Mouse (Mus musculus): ENCODE data around the gene Cep95. TPM values are rescaled to one million over a fixed set of nuclear protein-coding genes. Genes with fewer than 3 reads are reported as not detected.
A peak's percentile ranks its signal among the peaks of the same experiment; 100 is the strongest.

Cep95 gene
- polyA plus RNA-seq, 1 experiment from 2014 or later: 12.7 TPM

- H3K4me1 ChIP-seq (replicated peaks; ENCODE audit: insufficient read depth, low read length): no peaks in the 10 kb centered on the region
- no peaks in the 10 kb centered on the region for H3K9me3 ChIP-seq (replicated peaks; ENCODE audit: low read length)
- WGBS: 86% methylated on average over 6 of the region's 6 CpGs
- no peak overlapping the region for H3K9ac ChIP-seq (ENCODE audit: low read depth, low read length)
- H3K4me3 ChIP-seq (replicated peaks; ENCODE audit: low read depth, low read length): no peak overlapping the region
- no peak for TF ChIP-seq CTCF (IDR thresholded peaks at IDR 0.05; ENCODE audit: low read depth)
- peaks cover 46% of the 10 kb centered on the region; the same call in 1 of the 2 replicates for H3K36me3 ChIP-seq (ENCODE audit: insufficient read depth, low read length)
- H3K4me2 ChIP-seq (ENCODE audit: low read length): no peak overlapping the region
- H3K27ac ChIP-seq: no peak overlapping the region
- ATAC-seq (replicated peaks; ENCODE audit: low FRiP score, low read depth): no peak
- no peaks in the 10 kb centered on the region for H3K27me3 ChIP-seq (ENCODE audit: insufficient read depth, low read length)
- DNase-seq (ENCODE audit: low spot score): no peak
Measured at GRCm38 (mm10) chr11:106817808-106818207, 28.8 kb downstream of the Cep95 start.

- no peak overlapping the region for H3K27ac ChIP-seq
- no peaks in the 10 kb centered on the region for H3K4me1 ChIP-seq (replicated peaks; ENCODE audit: insufficient read depth, low read length)
- H3K4me3 ChIP-seq (replicated peaks; ENCODE audit: low read depth, low read length): no peak overlapping the region
- 45% methylated on average over 9 of the region's 9 CpGs for WGBS
- DNase-seq (ENCODE audit: low spot score) (peak; percentile 47), ATAC-seq (replicated peaks; ENCODE audit: low FRiP score, low read depth) (no peak)
- no peaks in the 10 kb centered on the region for H3K27me3 ChIP-seq (ENCODE audit: insufficient read depth, low read length)
- no peak overlapping the region for H3K9ac ChIP-seq (ENCODE audit: low read depth, low read length)
- H3K36me3 ChIP-seq (ENCODE audit: insufficient read depth, low read length): peaks cover 51% of the 10 kb centered on the region; the same call in 1 of the 2 replicates
- no peaks in the 10 kb centered on the region for H3K9me3 ChIP-seq (replicated peaks; ENCODE audit: low read length)
- no peak for TF ChIP-seq CTCF (IDR thresholded peaks at IDR 0.05; ENCODE audit: low read depth)
- no peak overlapping the region for H3K4me2 ChIP-seq (ENCODE audit: low read length)
Measured at GRCm38 (mm10) chr11:106818341-106818740, 29.3 kb downstream of the Cep95 start.

GRCm38 (mm10) chr11:106819595-106819994, 30.5 kb downstream of the Cep95 start:
- TF ChIP-seq CTCF (IDR thresholded peaks at IDR 0.05; ENCODE audit: low read depth): no peak
- no peak overlapping the region for H3K9ac ChIP-seq (ENCODE audit: low read depth, low read length)
- no peak overlapping the region for H3K4me2 ChIP-seq (ENCODE audit: low read length)
- peaks cover 48% of the 10 kb centered on the region; the same call in 1 of the 2 replicates for H3K36me3 ChIP-seq (ENCODE audit: insufficient read depth, low read length)
- DNase-seq (ENCODE audit: low spot score) (no peak), ATAC-seq (replicated peaks; ENCODE audit: low FRiP score, low read depth) (no peak)
- no peak overlapping the region for H3K4me3 ChIP-seq (replicated peaks; ENCODE audit: low read depth, low read length)
- H3K27me3 ChIP-seq (ENCODE audit: insufficient read depth, low read length): no peaks in the 10 kb centered on the region
- H3K9me3 ChIP-seq (replicated peaks; ENCODE audit: low read length): no peaks in the 10 kb centered on the region
- no peaks in the 10 kb centered on the region for H3K4me1 ChIP-seq (replicated peaks; ENCODE audit: insufficient read depth, low read length)
- H3K27ac ChIP-seq: no peak overlapping the region
- 85% methylated on average over 9 of the region's 9 CpGs for WGBS

GRCm38 (mm10) chr11:106820252-106820651, 31.2 kb downstream of the Cep95 start:
- Histone ChIP-seq H3K4me3 (replicated peaks; ENCODE audit: low read depth, low read length) (no peak overlapping the region), H3K27ac (no peak overlapping the region), H3K9me3 (replicated peaks; ENCODE audit: low read length) (no peaks in the 10 kb centered on the region), H3K4me2 (ENCODE audit: low read length) (no peak overlapping the region), H3K9ac (ENCODE audit: low read depth, low read length) (no peak overlapping the region), H3K36me3 (ENCODE audit: insufficient read depth, low read length) (peaks cover 44% of the 10 kb centered on the region; the same call in 1 of the 2 replicates), H3K4me1 (replicated peaks; ENCODE audit: insufficient read depth, low read length) (no peaks in the 10 kb centered on the region), H3K27me3 (ENCODE audit: insufficient read depth, low read length) (no peaks in the 10 kb centered on the region)
- ATAC-seq (replicated peaks; ENCODE audit: low FRiP score, low read depth): no peak
- WGBS: 69% methylated on average over 6 of the region's 6 CpGs
- DNase-seq (ENCODE audit: low spot score): no peak
- no peak for TF ChIP-seq CTCF (IDR thresholded peaks at IDR 0.05; ENCODE audit: low read depth)

GRCm38 (mm10) chr11:106820972-106821371, 31.9 kb downstream of the Cep95 start:
- DNase-seq (ENCODE audit: low spot score) (peak; percentile 36), ATAC-seq (replicated peaks; ENCODE audit: low FRiP score, low read depth) (no peak)
- Histone ChIP-seq H3K27ac (no peak overlapping the region), H3K9ac (ENCODE audit: low read depth, low read length) (no peak overlapping the region), H3K4me2 (ENCODE audit: low read length) (no peak overlapping the region), H3K27me3 (ENCODE audit: insufficient read depth, low read length) (no peaks in the 10 kb centered on the region), H3K4me1 (replicated peaks; ENCODE audit: insufficient read depth, low read length) (no peaks in the 10 kb centered on the region), H3K9me3 (replicated peaks; ENCODE audit: low read length) (no peaks in the 10 kb centered on the region), H3K4me3 (replicated peaks; ENCODE audit: low read depth, low read length) (no peak overlapping the region), H3K36me3 (ENCODE audit: insufficient read depth, low read length) (peaks cover 38% of the 10 kb centered on the region; the same call in 1 of the 2 replicates)
- 32% methylated on average over 4 of the region's 4 CpGs for WGBS
- no peak for TF ChIP-seq CTCF (IDR thresholded peaks at IDR 0.05; ENCODE audit: low read depth)

GRCm38 (mm10) chr11:106821397-106821796, 32.3 kb downstream of the Cep95 start:
- DNase-seq (ENCODE audit: low spot score): no peak

GRCm38 (mm10) chr11:106822491-106822890, 33.4 kb downstream of the Cep95 start:
- H3K27me3 ChIP-seq (ENCODE audit: insufficient read depth, low read length): no peaks in the 10 kb centered on the region
- WGBS: 90% methylated on average over 8 of the region's 8 CpGs
- H3K9ac ChIP-seq (ENCODE audit: low read depth, low read length): no peak overlapping the region
- H3K4me3 ChIP-seq (replicated peaks; ENCODE audit: low read depth, low read length): no peak overlapping the region
- no peaks in the 10 kb centered on the region for H3K9me3 ChIP-seq (replicated peaks; ENCODE audit: low read length)
- no peak for TF ChIP-seq CTCF (IDR thresholded peaks at IDR 0.05; ENCODE audit: low read depth)
- H3K4me2 ChIP-seq (ENCODE audit: low read length): no peak overlapping the region
- DNase-seq (ENCODE audit: low spot score): no peak
- ATAC-seq (replicated peaks; ENCODE audit: low FRiP score, low read depth): no peak
- H3K27ac ChIP-seq: no peak overlapping the region
- no peaks in the 10 kb centered on the region for H3K4me1 ChIP-seq (replicated peaks; ENCODE audit: insufficient read depth, low read length)
- H3K36me3 ChIP-seq (ENCODE audit: insufficient read depth, low read length): peaks cover 35% of the 10 kb centered on the region; the same call in 1 of the 2 replicates

More at GRCm38 (mm10) chr11:106821397-106821796, 32.3 kb downstream of the Cep95 start:
- no peaks in the 10 kb centered on the region for H3K27me3 ChIP-seq (ENCODE audit: insufficient read depth, low read length)
- H3K9me3 ChIP-seq (replicated peaks; ENCODE audit: low read length): no peaks in the 10 kb centered on the region
- no peak for TF ChIP-seq CTCF (IDR thresholded peaks at IDR 0.05; ENCODE audit: low read depth)
- H3K4me2 ChIP-seq (ENCODE audit: low read length): no peak overlapping the region
- H3K27ac ChIP-seq: peak overlapping the region; percentile 28; the same call in 1 of the 2 replicates
- no peaks in the 10 kb centered on the region for H3K4me1 ChIP-seq (replicated peaks; ENCODE audit: insufficient read depth, low read length)
- 79% methylated on average over 6 of the region's 6 CpGs for WGBS
- no peak overlapping the region for H3K4me3 ChIP-seq (replicated peaks; ENCODE audit: low read depth, low read length)
- H3K9ac ChIP-seq (ENCODE audit: low read depth, low read length): no peak overlapping the region
- ATAC-seq (replicated peaks; ENCODE audit: low FRiP score, low read depth): no peak
- peaks cover 37% of the 10 kb centered on the region; the same call in 1 of the 2 replicates for H3K36me3 ChIP-seq (ENCODE audit: insufficient read depth, low read length)
